Mouse (Mus musculus) testis, postnatal 14 days (tissue): ENCODE results near the gene Mfsd9.
"Not testable (repeated sequence)": the region's sequence is repeated elsewhere in the genome, so short reads cannot be mapped to it uniquely, and the experiment has no call there.

Experiments
- DNase-seq: peaks from one replicate; pipeline ENCODE4 v3.0.0; 2021; ENCODE audit warnings: low spot score

Mfsd9 gene

DNA sequence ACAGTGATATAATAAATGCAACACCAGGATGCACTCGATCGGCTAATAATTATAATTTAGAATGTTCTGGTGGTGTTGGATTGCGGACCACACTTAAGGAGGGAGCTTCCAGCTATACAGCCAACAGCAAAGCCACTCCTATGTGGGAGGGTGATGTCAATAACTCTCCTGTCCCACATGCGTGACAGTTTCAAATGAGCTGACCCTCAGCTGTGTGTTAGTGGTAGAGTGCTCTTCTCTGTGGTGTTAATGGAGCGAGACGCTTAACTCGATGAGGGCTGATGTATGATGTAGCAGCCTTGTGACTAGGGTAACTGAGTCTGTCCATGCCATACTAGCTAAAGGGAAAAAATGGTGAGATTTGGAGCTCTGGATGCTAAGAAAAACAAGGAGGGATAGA lies 7.0 kb downstream of the Mfsd9 start:
- no peak for DNase-seq

DNA sequence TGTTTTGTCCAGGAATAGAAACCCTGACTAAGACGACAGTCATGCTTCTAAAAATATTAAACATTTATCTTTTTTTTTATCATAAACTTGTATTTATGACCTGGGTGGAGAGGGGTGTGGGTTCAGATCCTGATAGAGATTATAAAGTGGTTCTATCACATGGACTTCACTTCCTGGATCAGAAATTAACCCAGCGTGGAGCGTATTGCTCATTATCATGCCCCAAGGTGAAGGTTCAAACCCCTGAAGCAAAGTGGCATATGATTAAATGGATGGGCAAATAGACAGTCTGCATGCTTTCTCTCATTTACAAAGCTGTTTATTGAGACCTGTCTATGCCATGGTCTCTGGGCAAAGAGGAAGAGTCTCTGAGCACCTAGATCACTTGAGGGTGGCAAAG lies 13.7 kb downstream of the Mfsd9 start:
- no peak for DNase-seq

DNA sequence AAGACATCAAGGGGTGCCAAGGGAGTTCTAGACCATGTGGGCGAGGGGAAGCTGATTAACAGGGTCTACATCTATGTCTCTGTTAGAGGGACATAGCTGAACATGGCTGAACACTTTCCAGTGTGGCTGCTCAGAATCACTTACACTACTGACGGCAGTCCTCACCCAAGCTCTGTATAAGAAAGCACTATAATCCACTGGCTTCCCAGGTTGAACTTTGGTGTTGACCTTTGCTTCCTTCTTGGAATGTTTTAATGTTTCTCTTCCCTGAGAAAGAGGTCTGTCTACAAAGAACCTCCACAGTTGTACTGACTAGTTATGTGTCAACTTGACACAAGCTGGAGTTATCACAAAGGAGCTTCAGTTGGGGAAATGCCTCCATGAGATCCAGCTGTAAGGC lies 14.4 kb downstream of the Mfsd9 start:
- no peak for DNase-seq

DNA sequence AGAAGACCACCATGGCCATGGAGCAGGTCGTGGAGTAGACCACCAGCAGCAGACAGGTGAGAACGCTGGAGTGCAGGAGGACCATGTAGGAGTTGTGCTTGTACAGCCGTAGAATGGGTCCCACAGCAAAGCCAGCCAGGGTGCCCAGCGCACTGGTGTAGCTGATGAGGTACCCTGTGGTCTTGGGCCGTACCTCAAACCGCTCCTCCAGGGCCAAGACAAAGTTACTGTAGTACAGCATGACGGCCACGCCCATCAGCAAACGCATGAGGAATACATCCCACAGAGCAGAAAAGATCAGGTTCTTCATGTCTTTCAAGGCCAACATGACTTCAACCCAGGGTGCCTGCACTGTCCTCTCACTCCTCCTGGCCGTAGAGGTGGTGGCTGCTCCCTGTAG lies 16.4 kb downstream of the Mfsd9 start:
- DNase-seq, result no peak

DNA sequence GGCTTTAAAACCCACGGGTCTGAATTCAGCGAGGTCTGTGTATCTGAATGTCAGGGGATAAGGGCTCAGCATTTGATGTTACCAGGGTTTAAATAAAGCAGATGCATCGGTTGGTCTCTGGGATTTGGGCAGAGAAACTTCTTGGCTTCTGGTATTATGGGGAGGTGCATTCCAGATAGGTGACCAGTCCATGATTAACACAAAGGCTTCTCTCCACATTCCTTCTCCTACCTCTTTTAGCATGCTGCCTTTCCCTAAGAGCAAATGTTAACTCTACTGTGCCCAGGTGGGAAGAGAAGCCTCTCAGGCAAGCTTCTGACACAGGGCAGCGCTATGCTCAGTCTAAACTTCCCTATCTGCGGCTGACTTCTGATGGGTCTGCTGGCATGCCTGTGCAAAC lies 17.3 kb downstream of the Mfsd9 start:
- DNase-seq, result no peak

DNA sequence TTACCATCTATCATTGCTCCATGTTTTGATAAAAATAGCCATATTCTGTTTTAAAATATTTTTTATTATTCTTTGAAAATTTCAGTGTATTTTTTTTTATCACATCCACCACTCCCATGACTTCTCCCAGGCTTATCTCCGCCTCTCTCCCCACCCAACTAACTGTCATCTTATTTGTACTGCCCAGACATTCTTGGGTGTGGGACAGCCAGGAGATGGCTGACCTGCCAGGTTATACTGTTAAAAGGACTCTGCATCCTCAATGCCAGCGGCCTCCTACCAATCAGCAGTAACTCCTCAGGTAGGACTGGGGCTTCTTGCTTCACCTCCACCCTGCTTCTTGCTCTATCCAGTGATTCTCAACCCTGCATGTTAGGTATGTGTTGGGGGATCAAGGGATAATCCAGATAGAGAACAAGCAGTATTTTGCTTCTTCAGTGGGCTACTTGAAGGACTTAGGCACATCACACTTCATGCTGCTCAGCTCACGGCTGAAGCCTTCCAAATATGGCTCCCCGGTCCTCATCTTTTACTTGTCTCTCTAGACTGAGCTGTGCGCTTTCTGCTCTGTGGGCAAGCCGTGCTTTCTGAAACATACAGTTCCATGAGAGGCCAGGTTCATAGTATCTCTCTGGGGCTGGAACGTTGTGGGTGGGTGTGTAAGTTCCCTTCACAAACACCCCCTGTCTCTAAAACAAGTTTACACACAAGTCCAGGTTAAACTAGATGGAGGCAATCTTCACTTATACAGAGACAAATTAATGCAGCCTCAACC lies 19.1 kb downstream of the Mfsd9 start:
- DNase-seq, result no peak

DNA sequence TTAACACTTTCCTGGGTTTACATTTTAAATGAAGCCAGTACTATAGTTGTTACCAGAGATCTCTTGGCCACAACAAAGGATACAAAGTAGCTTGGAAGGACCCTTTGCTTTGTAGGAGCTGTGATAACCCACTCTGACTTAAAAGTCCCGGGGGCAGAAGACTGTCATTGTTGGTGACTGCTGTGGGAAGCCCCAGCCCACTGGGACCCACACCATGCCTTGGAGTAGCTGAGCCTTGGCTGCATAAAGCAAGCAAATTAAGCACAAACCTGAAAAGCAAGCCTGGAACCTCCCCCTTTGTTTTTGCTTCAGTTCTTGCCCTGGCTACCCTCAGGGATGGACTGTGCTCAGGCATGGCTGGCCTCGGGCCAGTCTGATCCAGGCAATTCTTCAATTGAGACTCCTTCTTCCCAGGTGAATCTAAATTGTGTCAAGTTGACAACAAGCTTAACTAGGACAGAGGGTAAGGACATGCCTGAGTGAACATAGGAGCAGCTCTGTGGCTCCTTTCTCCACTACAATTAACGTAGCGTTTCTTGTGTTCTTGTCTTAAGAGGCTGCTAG lies 21.1 kb downstream of the Mfsd9 start:
- no peak for DNase-seq

DNA sequence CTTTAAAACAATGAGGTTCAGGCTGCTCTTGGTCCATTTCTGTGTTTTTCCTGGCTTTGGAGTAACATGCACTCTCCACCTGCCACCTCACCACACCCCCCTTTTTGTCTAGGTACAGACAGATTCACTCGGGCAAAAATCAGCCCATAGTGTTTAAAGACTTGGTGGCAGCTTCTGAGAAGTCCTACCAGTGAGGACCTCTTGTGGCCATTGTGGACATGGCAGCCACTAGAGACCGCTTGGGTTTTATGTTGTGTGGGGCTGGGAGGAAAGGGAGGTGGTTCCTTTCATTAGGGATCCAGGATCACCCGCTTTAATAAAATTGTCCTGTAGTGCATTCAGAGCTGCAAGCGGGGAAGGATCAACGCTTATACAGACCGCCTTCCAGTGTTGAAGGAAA lies 21.9 kb downstream of the Mfsd9 start:
- DNase-seq, result no peak

DNA sequence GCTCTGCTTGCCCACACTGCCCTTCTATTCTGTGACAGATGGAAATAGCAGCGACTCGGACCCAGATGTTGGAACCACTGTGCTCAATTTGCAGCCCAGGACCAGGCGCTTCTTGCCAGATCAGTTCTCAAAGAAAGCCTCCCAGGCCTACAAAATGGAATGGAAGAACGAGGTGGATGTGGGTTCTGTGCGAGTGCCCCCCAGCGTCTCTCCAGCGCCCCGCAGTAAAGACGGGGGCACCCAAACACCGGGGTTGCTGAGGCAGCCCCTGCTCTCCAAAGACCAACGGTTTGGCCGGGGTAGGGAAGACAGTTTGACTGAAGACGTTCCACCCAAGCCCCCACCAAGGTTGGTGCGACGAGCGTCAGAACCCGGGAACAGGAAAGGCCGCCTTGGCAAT lies 22.9 kb downstream of the Mfsd9 start:
- no peak for DNase-seq

DNA sequence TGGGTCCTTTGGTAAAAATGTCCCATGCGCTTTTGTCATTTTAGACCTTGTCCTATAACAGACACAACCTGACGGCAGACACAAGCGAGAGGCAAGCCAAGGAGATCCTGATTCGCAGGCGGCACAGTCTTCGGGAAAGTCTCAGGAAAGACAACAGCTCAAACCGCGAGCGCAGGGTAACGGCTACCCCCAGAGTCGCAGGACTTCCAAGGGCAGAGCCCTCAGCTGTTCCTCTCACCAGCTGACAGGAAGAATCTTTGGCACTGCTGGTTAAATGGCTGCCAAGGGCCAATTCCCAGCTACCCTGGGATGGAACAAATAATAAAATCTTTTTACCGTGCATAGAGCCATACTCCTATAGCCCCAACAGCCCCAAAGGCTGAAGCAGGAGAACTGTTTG lies 25.0 kb downstream of the Mfsd9 start:
- no peak for DNase-seq

DNA sequence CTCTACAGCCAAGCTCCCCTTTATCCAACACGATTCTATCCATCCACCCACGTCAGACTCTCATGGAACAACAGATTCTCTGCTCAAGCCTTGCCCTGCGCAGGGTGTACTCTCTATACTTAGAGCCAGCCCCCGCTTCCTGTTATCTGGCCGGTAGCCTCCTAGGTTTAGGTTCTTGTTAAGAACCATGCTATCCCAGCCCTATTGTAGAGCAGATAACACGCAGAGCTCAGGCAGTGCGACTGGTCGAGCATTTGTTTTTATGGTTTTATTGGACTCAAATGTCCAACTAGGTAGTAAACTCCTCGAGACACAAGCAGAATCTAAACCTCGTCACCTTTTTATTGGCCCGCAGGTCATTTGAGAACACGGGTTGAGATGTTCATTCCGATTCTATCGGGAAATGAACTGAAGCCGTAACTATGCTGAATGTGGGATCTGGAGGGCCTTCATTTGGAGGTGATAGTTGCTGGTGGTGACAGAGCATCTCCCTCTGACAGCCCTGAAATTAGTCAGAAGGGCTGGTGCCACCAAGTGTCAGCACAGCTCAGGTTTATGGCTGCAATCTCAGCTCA lies 25.7 kb downstream of the Mfsd9 start:
- DNase-seq, result no peak

DNA sequence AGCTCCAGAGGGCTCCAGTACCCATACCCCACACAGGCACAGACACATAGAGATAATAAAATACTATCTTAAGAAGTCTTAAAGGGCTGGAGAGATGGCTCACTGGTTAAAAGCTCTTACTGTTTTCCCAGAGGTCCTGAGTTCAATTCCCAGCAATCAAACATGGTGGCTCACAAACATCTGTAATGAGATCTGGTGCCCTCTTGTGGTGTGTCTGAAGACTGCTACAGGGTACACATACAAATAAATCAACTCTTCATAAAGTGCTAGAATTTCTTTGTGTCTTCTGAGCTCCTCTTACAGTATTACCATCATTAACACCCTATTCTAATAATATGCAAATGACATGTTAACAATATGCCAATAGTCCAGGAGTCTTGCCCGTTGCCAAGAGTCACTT lies 26.4 kb downstream of the Mfsd9 start:
- no peak for DNase-seq

DNA sequence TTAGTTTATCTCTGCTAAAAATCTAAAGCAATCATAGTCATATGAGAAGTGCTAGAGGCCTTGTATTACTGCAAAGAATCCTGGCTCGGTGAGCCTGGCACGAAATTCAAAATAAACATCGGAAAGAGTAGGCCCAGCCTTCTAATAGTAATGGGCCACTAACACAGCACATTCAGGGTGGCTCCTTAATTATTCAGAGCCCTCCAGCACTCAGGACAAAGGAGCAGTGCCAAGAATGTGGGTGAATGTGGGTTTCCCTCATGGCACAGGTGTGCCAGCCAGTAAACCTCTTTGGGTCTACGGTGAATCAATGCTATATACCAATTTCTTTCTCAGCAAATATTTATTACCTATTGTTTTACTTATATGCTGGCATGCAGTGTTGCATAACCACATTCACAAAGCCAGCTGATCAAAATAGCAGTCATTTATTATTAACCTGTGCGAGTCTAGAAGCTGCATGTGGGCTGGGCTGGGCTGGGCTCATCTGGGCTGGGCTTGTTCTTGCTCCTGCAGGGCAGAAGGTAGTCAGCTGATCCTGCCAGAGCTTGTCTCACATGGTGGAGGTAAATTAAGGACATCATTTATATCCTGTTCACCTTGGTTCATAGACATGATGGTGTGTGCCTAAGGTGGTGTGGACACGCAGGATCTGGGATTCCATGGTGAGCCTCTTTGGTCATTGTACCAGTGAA lies 30.6 kb downstream of the Mfsd9 start:
- no peak for DNase-seq

DNA sequence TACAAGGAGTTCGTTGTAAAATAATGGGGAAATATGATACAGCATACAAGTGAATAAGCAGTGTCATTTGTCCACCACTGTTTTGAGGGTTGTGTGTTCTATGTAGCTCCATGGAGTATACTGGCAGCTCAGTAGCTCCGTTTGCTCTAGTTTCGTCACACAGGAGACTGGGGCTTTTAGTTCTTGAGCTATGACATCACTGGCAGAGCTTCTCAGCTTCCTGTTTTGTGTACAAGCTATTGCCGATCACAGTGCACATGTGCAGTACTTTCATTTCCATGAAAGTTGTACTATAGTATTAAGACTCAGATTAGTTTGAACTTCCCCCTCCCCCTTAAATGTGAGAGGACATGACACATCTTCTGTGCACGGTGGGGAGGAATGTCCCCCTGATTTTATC lies 44.4 kb downstream of the Mfsd9 start:
- DNase-seq, result no peak

DNA sequence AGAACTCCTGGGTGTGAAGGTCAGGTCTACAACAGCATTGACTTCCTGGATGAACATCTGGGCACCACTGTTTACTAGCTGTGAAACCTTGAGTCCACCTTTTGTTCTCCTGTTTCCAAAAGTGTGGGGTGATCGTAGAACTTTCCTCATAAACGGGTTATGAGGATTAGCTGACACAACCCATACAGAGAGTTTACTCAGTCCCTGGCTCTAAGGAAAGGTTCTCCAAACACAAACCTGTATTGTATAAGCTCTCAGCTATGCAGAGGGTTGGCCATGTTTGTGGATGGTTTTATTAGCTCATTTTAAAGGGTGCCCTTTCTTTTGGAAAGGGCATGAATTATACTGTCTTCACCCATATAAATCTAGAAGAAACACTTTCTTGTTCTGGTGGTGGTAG lies 49.7 kb downstream of the Mfsd9 start:
- DNase-seq, result no peak

DNA sequence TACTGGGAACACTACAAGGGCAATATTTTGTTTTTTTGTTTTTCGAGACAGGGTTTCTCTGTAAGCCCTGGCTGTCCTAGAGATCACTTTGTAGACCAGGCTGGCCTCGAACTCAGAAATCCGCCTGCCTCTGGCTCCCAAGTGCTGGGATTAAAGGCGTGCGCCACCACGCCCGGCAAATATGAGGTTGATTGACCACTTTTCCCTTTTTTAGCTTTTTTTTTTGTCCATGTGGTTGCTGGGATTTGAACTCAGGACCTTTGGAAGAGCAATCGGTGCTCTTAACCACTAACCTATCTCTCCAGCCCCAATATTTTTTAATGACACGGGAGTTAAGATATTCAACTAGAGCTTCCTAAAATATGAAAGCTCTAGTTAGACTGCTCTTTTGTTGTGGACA lies 52.2 kb downstream of the Mfsd9 start:
- not testable (repeated sequence) for DNase-seq

DNA sequence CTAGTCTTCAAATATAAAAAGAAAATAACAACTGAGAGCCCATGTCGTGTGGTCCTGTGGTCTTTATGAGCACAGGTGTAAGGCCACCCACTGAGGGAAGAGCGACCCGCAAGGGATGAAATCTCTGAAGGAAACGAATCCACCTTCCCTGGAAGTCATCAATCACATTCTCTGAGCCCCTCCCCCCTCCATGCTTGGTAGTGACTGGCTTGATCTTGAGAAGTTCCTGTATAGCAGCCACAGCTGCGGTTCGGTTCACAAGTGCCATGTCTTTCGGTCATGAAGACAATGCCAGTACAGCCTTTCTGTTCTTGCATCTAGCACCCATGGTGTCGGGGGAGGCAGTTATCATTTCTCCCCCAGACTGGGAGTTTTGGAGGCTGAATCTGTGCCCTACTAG lies 52.8 kb downstream of the Mfsd9 start:
- no peak for DNase-seq

DNA sequence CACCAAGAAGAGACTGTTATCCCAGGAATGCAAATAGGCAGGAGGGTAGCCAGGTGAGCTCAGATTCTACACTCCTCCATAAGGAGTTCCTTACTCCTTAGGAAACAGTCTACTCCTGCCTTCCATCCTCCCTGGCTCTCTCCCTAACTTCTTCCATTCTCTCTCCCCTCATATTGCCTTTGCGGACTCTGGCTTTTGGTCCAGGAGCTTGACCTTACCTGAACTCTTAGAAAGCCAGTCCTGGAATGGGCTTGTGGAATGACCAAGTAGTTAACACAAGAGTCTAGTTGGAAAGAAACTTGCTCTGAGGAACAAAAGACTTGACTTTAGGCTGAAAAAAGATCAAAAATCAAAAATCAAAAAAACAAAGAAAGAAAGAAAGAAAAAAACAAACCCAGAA lies 61.9 kb downstream of the Mfsd9 start:
- no peak for DNase-seq

DNA sequence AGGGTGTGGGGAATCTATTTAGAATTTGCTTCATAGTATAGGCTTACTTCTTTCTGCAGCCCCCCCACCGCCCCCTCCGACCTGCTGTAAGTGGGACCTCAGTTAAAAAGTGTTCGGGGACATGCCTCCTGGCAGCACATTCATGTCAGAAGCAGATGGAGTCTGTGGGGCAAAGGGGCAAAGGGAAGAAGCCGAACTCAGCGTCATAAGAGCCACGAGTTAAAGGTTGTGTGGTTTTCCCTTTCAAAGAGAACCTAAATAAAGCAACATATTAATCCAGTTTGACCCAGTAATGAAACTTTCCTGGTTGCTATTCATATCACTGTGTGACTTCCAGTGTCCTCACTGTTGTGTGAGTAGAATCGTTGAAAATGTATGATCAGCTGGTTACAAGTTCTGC lies 63.1 kb downstream of the Mfsd9 start:
- DNase-seq, result no peak

DNA sequence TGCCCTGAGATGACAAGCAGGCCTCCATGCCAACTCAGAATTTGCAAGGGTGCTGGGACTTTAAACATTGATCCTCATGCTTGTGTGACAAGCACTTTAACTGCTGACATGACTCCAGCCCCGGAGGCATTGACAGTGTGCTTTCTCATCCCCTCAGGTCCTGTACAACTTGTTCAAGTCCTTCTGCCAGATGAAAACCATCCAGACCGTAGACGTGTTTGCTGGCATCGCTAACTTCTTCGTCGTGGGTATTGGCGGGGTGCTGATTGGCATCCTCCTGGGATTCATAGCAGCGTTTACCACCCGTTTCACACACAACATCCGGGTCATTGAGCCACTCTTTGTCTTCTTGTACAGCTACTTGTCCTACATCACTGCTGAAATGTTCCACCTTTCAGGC lies 64.4 kb downstream of the Mfsd9 start:
- no peak for DNase-seq
